Mouse (Mus musculus): ENCODE results near the gene Mrpl12. TPM values are rescaled to one million over a fixed set of nuclear protein-coding genes. Genes with fewer than 3 reads are reported as not detected.
A peak's percentile ranks its signal among the peaks of the same experiment; 100 is the strongest.

Mrpl12 gene
- total and polyA plus RNA-seq, 3 experiments = 60.3 to 363 (median 267) TPM

DNA sequence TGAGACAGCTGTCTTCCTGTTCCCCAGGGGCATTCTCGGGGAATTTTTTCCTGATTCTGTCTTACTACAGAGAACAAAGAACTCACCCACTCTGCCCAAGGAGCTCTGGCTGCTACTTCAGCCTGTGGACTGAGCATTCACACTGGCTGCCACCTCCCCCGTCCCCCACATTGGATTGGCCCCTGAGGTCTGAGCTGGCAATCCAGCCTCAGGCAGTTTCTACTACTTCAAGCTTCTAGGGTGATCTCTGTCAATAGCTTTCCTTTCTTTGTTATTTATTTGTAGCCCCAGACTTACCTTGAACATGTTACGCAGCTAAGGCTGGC, 8.4 kb downstream of the Mrpl12 start:
- Histone ChIP-seq H3K4me2 (ENCODE audit: insufficient read depth, low read depth, poor library complexity, severe bottlenecking) (peak overlapping the region; percentile 55), H3K79me2 (replicated peaks; ENCODE audit: control insufficient read depth, extremely low read depth, insufficient read depth, poor library complexity, severe bottlenecking) (0 out of 2 replicates have a peak, but pooled peaks cover 2% of the 10 kb centered on the region), H3K27ac (ENCODE audit: insufficient read depth, low read depth) (no peak overlapping the region; the same call in 1 of the 2 replicates), H3K4me3 (replicated peaks in 1 of 3; ENCODE audit: low read depth in 2 of 3, low read length in 2 of 3, poor library complexity in 1 of 3) (peak overlapping the region; percentile 9 to 75 (median 73)), H3K4me1 (ENCODE audit: control insufficient read depth in 1 of 2, insufficient read depth in 2 of 2) (peaks cover 15 to 41% of the 10 kb centered on the region in 2 experiments), H3K9ac (ENCODE audit: insufficient read depth, low read depth) (peak overlapping the region; percentile 71; the same call in 1 of the 2 replicates), H3K27me3 (replicated peaks) (no peaks in the 10 kb centered on the region), H3K9me3 (replicated peaks; ENCODE audit: low read length) (no peaks in the 10 kb centered on the region), H3K36me3 (replicated peaks in 1 of 2; ENCODE audit: control insufficient read depth in 1 of 2, insufficient read depth in 1 of 2, low read length in 1 of 2) (peaks cover 45 to 76% of the 10 kb centered on the region in 2 experiments)
- no peak for DNase-seq (ENCODE audit: extremely low read depth)
- TF ChIP-seq PAX5 (IDR thresholded peaks at IDR 0.05; ENCODE audit: low read length) = no peak
- peak; percentile 36; the same call in 1 of the 2 replicates for TF ChIP-seq MXI1 (IDR thresholded peaks at IDR 0.05; ENCODE audit: low read depth, low read length)
- TF ChIP-seq EP300 (IDR thresholded peaks at IDR 0.05; ENCODE audit: low read length) = peak; percentile 22; the same call in 1 of the 2 replicates
- TF ChIP-seq NELFE (IDR thresholded peaks at IDR 0.05; ENCODE audit: low read depth, low read length) = no peak
- no peak for TF ChIP-seq JUND (conservative IDR thresholded peaks at IDR 0.05; ENCODE audit: low read depth, low read length)
- TF ChIP-seq HCFC1 (IDR thresholded peaks at IDR 0.05; ENCODE audit: low read depth, low read length) = peak; percentile 21; the same call in 1 of the 2 replicates
- TF ChIP-seq TBP (conservative IDR thresholded peaks at IDR 0.05; ENCODE audit: low read depth, low read length) = no peak
- no peak; the same call in 1 of the 2 replicates for TF ChIP-seq ETS1 (conservative IDR thresholded peaks at IDR 0.05; ENCODE audit: low read depth, low read length)
- no peak for TF ChIP-seq UBTF (IDR thresholded peaks at IDR 0.05; ENCODE audit: low read depth, low read length)
- in situ Hi-C loops (cut with MboI; ENCODE audit: low pct_ligation_motif_present, low pct_unique_long_range_greater_than_20kb, low sequenced_read_pairs) (no loop called here), dilution Hi-C loops (cut with MboI; ENCODE audit: extremely low pct_ligation_motif_present, extremely low pct_unique_long_range_greater_than_20kb, low sequenced_read_pairs) (no loop called here)

DNA sequence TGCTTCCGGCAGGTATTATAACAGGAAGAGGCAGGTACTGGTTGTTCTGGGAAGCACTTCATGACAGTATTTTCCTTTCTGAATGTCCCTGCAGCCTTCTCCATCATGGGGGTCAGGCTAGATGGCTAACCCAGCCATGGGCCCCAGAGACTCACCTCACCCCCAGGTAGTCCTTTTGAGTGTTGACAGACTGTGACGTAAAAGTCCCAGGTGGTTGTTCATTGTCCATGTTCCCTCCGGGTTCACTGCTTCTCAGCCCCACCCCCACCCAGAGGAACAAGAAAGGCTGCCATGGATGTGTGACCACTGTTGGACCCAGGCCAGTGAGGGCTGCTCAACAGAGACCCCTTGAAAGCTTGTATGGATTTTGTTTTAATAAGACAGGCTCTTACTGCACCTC, 8.9 kb downstream of the Mrpl12 start:
- TF ChIP-seq ZMIZ1 (IDR thresholded peaks at IDR 0.05; ENCODE audit: low read depth, low read length) = no peak
- no peak for TF ChIP-seq POLR2A (IDR thresholded peaks at IDR 0.05; ENCODE audit: low read depth, low read length)
- TF ChIP-seq UBTF (IDR thresholded peaks at IDR 0.05; ENCODE audit: low read depth, low read length) = no peak
- TF ChIP-seq HCFC1 (IDR thresholded peaks at IDR 0.05; ENCODE audit: low read depth, low read length) = no peak
- no peak overlapping the region for H3K4me3 ChIP-seq (replicated peaks in 1 of 3; ENCODE audit: low read depth in 2 of 3, low read length in 2 of 3, poor library complexity in 1 of 3)
- H3K36me3 ChIP-seq (replicated peaks in 1 of 2; ENCODE audit: control insufficient read depth in 1 of 2, insufficient read depth in 1 of 2, low read length in 1 of 2) = peaks cover 44 to 76% of the 10 kb centered on the region in 2 experiments
- H3K9me3 ChIP-seq (replicated peaks; ENCODE audit: low read length) = no peaks in the 10 kb centered on the region
- no peak overlapping the region for H3K27ac ChIP-seq (ENCODE audit: insufficient read depth, low read depth)
- no peak for DNase-seq (ENCODE audit: extremely low read depth)
- H3K79me2 ChIP-seq (replicated peaks; ENCODE audit: control insufficient read depth, extremely low read depth, insufficient read depth, poor library complexity, severe bottlenecking) = 0 out of 2 replicates have a peak, but pooled peaks cover 2% of the 10 kb centered on the region
- dilution Hi-C loops (cut with MboI; ENCODE audit: extremely low pct_ligation_motif_present, extremely low pct_unique_long_range_greater_than_20kb, low sequenced_read_pairs) = no loop called here
- peak overlapping the region; percentile 55; the same call in 1 of the 2 replicates for H3K4me2 ChIP-seq (ENCODE audit: insufficient read depth, low read depth, poor library complexity, severe bottlenecking)
- H3K9ac ChIP-seq (ENCODE audit: insufficient read depth, low read depth) = no peak overlapping the region
- H3K27me3 ChIP-seq (replicated peaks) = no peaks in the 10 kb centered on the region
- in situ Hi-C loops (cut with MboI; ENCODE audit: low pct_ligation_motif_present, low pct_unique_long_range_greater_than_20kb, low sequenced_read_pairs) = no loop called here
- peaks cover 15 to 41% of the 10 kb centered on the region in 2 experiments for H3K4me1 ChIP-seq (ENCODE audit: control insufficient read depth in 1 of 2, insufficient read depth in 2 of 2)

DNA sequence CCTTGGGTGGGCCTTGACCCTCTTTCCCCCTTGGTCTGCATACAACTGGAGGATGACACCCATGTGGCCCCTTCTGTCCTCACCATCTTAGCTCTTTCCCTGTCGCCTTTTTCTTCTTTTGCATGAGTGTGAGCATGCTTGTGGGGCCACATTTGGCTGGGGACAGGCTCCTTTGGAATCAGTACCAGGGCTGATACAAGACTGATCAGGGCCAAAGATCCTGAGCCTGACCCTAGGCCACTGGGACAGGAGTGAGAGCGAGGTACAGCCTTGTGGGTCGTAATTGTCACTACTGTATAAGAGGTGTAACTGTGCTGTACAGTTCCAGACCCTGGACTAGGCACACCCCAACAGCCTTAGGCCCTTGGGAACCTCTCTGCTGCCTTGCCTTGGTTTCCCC, 9.5 kb downstream of the Mrpl12 start:
- Histone ChIP-seq H3K9ac (ENCODE audit: insufficient read depth, low read depth) (no peak overlapping the region), H3K4me2 (ENCODE audit: insufficient read depth, low read depth, poor library complexity, severe bottlenecking) (no peak overlapping the region), H3K9me3 (replicated peaks; ENCODE audit: low read length) (no peaks in the 10 kb centered on the region), H3K36me3 (replicated peaks in 1 of 2; ENCODE audit: control insufficient read depth in 1 of 2, insufficient read depth in 1 of 2, low read length in 1 of 2) (peaks cover 44 to 76% of the 10 kb centered on the region in 2 experiments), H3K27me3 (replicated peaks) (no peaks in the 10 kb centered on the region), H3K79me2 (replicated peaks; ENCODE audit: control insufficient read depth, extremely low read depth, insufficient read depth, poor library complexity, severe bottlenecking) (0 out of 2 replicates have a peak, but pooled peaks cover 2% of the 10 kb centered on the region), H3K27ac (ENCODE audit: insufficient read depth, low read depth) (no peak overlapping the region), H3K4me3 (replicated peaks in 1 of 3; ENCODE audit: low read depth in 2 of 3, low read length in 2 of 3, poor library complexity in 1 of 3) (no peak overlapping the region), H3K4me1 (ENCODE audit: control insufficient read depth in 1 of 2, insufficient read depth in 2 of 2) (peaks cover 15 to 41% of the 10 kb centered on the region in 2 experiments)
- TF ChIP-seq SMC3 (IDR thresholded peaks at IDR 0.05; ENCODE audit: low read depth, low read length) (no peak), MXI1 (IDR thresholded peaks at IDR 0.05; ENCODE audit: low read depth, low read length) (no peak)
- in situ Hi-C loops (cut with MboI; ENCODE audit: low pct_ligation_motif_present, low pct_unique_long_range_greater_than_20kb, low sequenced_read_pairs) = no loop called here
- dilution Hi-C loops (cut with MboI; ENCODE audit: extremely low pct_ligation_motif_present, extremely low pct_unique_long_range_greater_than_20kb, low sequenced_read_pairs) = no loop called here
- no peak for DNase-seq (ENCODE audit: extremely low read depth)
